Mouse (Mus musculus) C2C12 (cell line): ENCODE results near the gene Frmd4b.

Experiments used
- CEBPB ChIP-seq: IDR thresholded peaks from one replicate; pipeline ENCODE4 v1.6.1; 2011; ENCODE audit warnings: low read depth, mild to moderate bottlenecking, control low read depth, moderate library complexity
- CTCF ChIP-seq: IDR thresholded peaks from one replicate; pipeline ENCODE4 v1.5.1; 2011; ENCODE audit not compliant: control insufficient read depth, insufficient read depth, insufficient read length
- FOSL1 ChIP-seq: IDR thresholded peaks from one replicate; pipeline ENCODE4 v1.8.0; 2011; ENCODE audit warnings: mild to moderate bottlenecking, low read length; ENCODE audit not compliant: poor library complexity, insufficient read depth, severe bottlenecking
- MAX ChIP-seq: IDR thresholded peaks from one replicate; pipeline ENCODE4 v1.6.1; 2011; ENCODE audit warnings: mild to moderate bottlenecking, control low read depth
- MYOD1 ChIP-seq: IDR thresholded peaks from one replicate; pipeline ENCODE4 v1.6.1; 2011; ENCODE audit warnings: low read depth; ENCODE audit not compliant: control insufficient read depth, insufficient read length
- MYOG ChIP-seq: IDR thresholded peaks from one replicate; pipeline ENCODE4 v1.6.1; 2011; ENCODE audit not compliant: control insufficient read depth, insufficient read length; ENCODE audit errors: extremely low read depth
- USF1 ChIP-seq: IDR thresholded peaks from one replicate; pipeline ENCODE4 v1.6.1; 2011; ENCODE audit warnings: low read depth, mild to moderate bottlenecking, control low read depth, moderate library complexity

DNA sequence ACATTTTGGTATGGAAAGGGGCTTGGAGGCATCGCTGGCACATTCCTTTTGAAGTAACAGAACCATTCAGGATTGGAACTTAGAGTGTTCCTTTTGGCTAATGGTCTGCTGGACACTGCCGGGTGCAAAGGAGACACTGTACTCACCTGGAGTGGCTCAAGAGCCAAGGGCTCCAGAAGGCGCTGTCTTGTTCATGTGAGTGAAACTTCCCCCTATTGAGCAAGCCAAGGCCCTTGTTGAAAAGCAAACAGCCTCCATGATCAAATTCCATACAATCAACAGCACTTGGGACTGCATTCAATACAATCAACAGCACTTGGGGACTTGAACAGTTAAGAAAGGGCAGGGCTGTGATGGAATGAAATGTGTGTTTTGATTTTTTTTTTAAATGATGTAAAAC is 109.4 kb downstream of the Frmd4b start:
- TF ChIP-seq MYOD1 (no peak), CTCF (no peak), USF1 (no peak), CEBPB (no peak), MAX (no peak), MYOG (no peak), FOSL1 (no peak)
